Mouse (Mus musculus): ENCODE data around the gene Ifi211. TPM values are rescaled to one million over a fixed set of nuclear protein-coding genes. Genes with fewer than 3 reads are reported as not detected.

Ifi211 gene
- polyA plus RNA-seq, 1 experiment from 2014 or later = 0.72 TPM

Other genes starting within 250 kb of the Ifi211 start
- gene Ifi208, start 239.4 kb downstream of the Ifi211 start, polyA plus RNA-seq (2015; fragmentation: Nextera tagmentation; extraction: Ambion mirVana) = 0.06 and 0.09 TPM in 2 replicates
- gene Ifi207, start 171.3 kb downstream of the Ifi211 start, polyA plus RNA-seq (2015; fragmentation: Nextera tagmentation; extraction: Ambion mirVana) = 0.98 and 1.2 TPM in 2 replicates
- gene Ifi204, start 146.1 kb downstream of the Ifi211 start, polyA plus RNA-seq (2015; fragmentation: Nextera tagmentation; extraction: Ambion mirVana) = 1.9 and 2.5 TPM in 2 replicates
- gene Mndal, start 29.4 kb upstream of the Ifi211 start, polyA plus RNA-seq (2015; fragmentation: Nextera tagmentation; extraction: Ambion mirVana) = 3.2 and 3.3 TPM in 2 replicates
- gene Ifi203, start 29.6 kb upstream of the Ifi211 start, polyA plus RNA-seq (2015; fragmentation: Nextera tagmentation; extraction: Ambion mirVana) = 1.4 and 2.2 TPM in 2 replicates
- not detected in 2 replicates for gene Ifi202b, start 69.7 kb upstream of the Ifi211 start, polyA plus RNA-seq (2015; fragmentation: Nextera tagmentation; extraction: Ambion mirVana)
- gene Ifi205, start 118.8 kb upstream of the Ifi211 start, polyA plus RNA-seq (2015; fragmentation: Nextera tagmentation; extraction: Ambion mirVana) = 1.6 and 1.7 TPM in 2 replicates
- 0.05 TPM in 1 of 2 replicates, not detected in the other for gene Olfr433, start 127.7 kb upstream of the Ifi211 start, polyA plus RNA-seq (2015; fragmentation: Nextera tagmentation; extraction: Ambion mirVana)
- not detected in 2 replicates for gene Olfr432, start 136.2 kb upstream of the Ifi211 start, polyA plus RNA-seq (2015; fragmentation: Nextera tagmentation; extraction: Ambion mirVana)
- gene Olfr430, start 153.6 kb upstream of the Ifi211 start, polyA plus RNA-seq (2015; fragmentation: Nextera tagmentation; extraction: Ambion mirVana) = not detected in 2 replicates
- not detected in 2 replicates for gene Olfr429, start 171.3 kb upstream of the Ifi211 start, polyA plus RNA-seq (2015; fragmentation: Nextera tagmentation; extraction: Ambion mirVana)
- not detected in 2 replicates for gene Olfr427, start 183.8 kb upstream of the Ifi211 start, polyA plus RNA-seq (2015; fragmentation: Nextera tagmentation; extraction: Ambion mirVana)
- gene Olfr231, start 208.1 kb upstream of the Ifi211 start, polyA plus RNA-seq (2015; fragmentation: Nextera tagmentation; extraction: Ambion mirVana) = not detected in 2 replicates
- not detected in 2 replicates for gene Olfr424, start 218.5 kb upstream of the Ifi211 start, polyA plus RNA-seq (2015; fragmentation: Nextera tagmentation; extraction: Ambion mirVana)
- not detected in 2 replicates for gene Olfr420, start 242.6 kb upstream of the Ifi211 start, polyA plus RNA-seq (2015; fragmentation: Nextera tagmentation; extraction: Ambion mirVana)

All from intestine, embryonic 16.5 days (tissue).